Mouse (Mus musculus) thymus, adult 2 months (tissue): ENCODE data around the gene Lrrc25.

Source experiments
- CTCF ChIP-seq: fragments of 200-500 bp; IDR thresholded peaks from 2 replicates; pipeline ENCODE4 v1.5.1; 2012; ENCODE audit warnings: mild to moderate bottlenecking, control low read depth, low read length, moderate library complexity, borderline replicate concordance; ENCODE audit not compliant: control insufficient read depth, poor library complexity, insufficient read depth; ENCODE audit errors: extremely low read depth
- POLR2A ChIP-seq: fragments of 200-500 bp; IDR thresholded peaks from 2 replicates; pipeline ENCODE4 v1.6.1; 2012; ENCODE audit warnings: mild to moderate bottlenecking, low read length, control low read depth, moderate library complexity; ENCODE audit not compliant: control insufficient read depth, poor library complexity, insufficient read depth; ENCODE audit errors: extremely low read depth

- TF ChIP-seq CTCF = no peak
- no peak for TF ChIP-seq POLR2A
These were observed 9.0 kb upstream of the Lrrc25 start for GRCm38 (mm10) chr8:70606780-70607602.
